Comparison of ENCODE assay signal across 9 mouse cellular contexts in the genomic region with DNA sequence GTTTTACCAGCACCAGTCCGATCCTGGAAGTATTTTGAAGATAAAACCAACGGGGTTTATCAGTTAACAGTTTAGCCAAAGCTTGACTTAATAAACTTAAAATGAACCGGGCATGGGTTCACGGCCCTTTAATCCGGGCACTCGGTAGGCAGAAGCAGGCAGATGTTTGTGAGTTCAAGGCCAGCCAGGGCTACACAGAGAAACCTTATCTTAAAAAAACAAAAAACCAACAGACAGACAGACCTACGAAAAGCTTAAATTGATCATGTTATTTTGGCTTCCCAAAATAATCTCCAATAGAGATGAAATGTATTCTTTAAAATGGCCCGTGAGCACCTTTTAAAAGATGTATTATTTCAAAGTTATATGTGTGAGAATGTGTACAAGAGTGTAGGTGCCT. TPM values are rescaled to one million over a fixed set of nuclear protein-coding genes. Genes with fewer than 3 reads are reported as not detected.
A peak's percentile ranks its signal among the peaks of the same experiment; 100 is the strongest.
DNase-seq lines count a peak whose midpoint lies in the region; ATAC-seq and TF ChIP-seq lines count a peak whose summit lies in the region.
"Had no signal": no experiment of that assay in that cellular context is flagged by ENCODE, and none has a peak within 500 bp of the region (broad histone marks: within the 10 kb centered on the region; RNA-seq: fewer than 3 reads in every experiment).

No protein-coding gene starts in this region.

- peaks cover 12% of the 10 kb centered on the region for H3K4me1 ChIP-seq in kidney, embryonic 16.5 days (ENCODE audit: insufficient read depth, low read length)
- peaks cover 17% of the 10 kb centered on the region for H3K4me1 ChIP-seq in embryonic facial prominence, embryonic 10.5 days
- H3K4me1 ChIP-seq in hindbrain, postnatal 0 days (ENCODE audit: insufficient read depth, low read length): peaks cover 5% of the 10 kb centered on the region; the same call in 1 of the 2 replicates
- peaks cover 3% of the 10 kb centered on the region; the same call in 1 of the 2 replicates for H3K4me1 ChIP-seq in midbrain, postnatal 0 days (ENCODE audit: insufficient read depth, low read length)

- no peak for TF ChIP-seq CTCF in hindbrain, postnatal 0 days (IDR thresholded peaks at IDR 0.05; ENCODE audit: low read depth)
- no peak for TF ChIP-seq CTCF in midbrain, postnatal 0 days (IDR thresholded peaks at IDR 0.05)

- H3K9me3 ChIP-seq in kidney, embryonic 16.5 days (ENCODE audit: low read length): no peaks in the 10 kb centered on the region
- no peaks in the 10 kb centered on the region for H3K9me3 ChIP-seq in embryonic facial prominence, embryonic 10.5 days
- H3K9me3 ChIP-seq in hindbrain, postnatal 0 days (ENCODE audit: low read length): no peaks in the 10 kb centered on the region
- H3K9me3 ChIP-seq in midbrain, postnatal 0 days (ENCODE audit: low read length): no peaks in the 10 kb centered on the region

- peak overlapping the region; percentile 84 for H3K4me2 ChIP-seq in kidney, embryonic 16.5 days (replicated peaks; ENCODE audit: low read depth, low read length)
- peak overlapping the region; percentile 72 for H3K4me2 ChIP-seq in hindbrain, postnatal 0 days (ENCODE audit: low read depth, low read length)
- peak overlapping the region; percentile 69 for H3K4me2 ChIP-seq in midbrain, postnatal 0 days (ENCODE audit: low read depth, low read length, poor library complexity, severe bottlenecking)

- H3K36me3 ChIP-seq in kidney, embryonic 16.5 days (ENCODE audit: insufficient read depth, low read length): peaks cover 16% of the 10 kb centered on the region
- peaks cover 43% of the 10 kb centered on the region for H3K36me3 ChIP-seq in embryonic facial prominence, embryonic 10.5 days (replicated peaks)
- H3K36me3 ChIP-seq in hindbrain, postnatal 0 days (ENCODE audit: insufficient read depth, low read length): peaks cover 7% of the 10 kb centered on the region; the same call in 1 of the 2 replicates
- H3K36me3 ChIP-seq in midbrain, postnatal 0 days (ENCODE audit: insufficient read depth, low read length): peaks cover 16% of the 10 kb centered on the region

- H3K27ac ChIP-seq in kidney, embryonic 16.5 days (ENCODE audit: low read length): no peak overlapping the region
- H3K27ac ChIP-seq in embryonic facial prominence, embryonic 10.5 days (replicated peaks): no peak overlapping the region
- H3K27ac ChIP-seq in hindbrain, postnatal 0 days: peak overlapping the region; percentile 87; the same call in 1 of the 2 replicates
- H3K27ac ChIP-seq in midbrain, postnatal 0 days (ENCODE audit: low read depth, low read length): no peak overlapping the region

- peak overlapping the region; percentile 81 for H3K9ac ChIP-seq in kidney, embryonic 16.5 days (replicated peaks; ENCODE audit: low read length)
- H3K9ac ChIP-seq in hindbrain, postnatal 0 days (replicated peaks; ENCODE audit: low read length): peak overlapping the region; percentile 86
- H3K9ac ChIP-seq in midbrain, postnatal 0 days (replicated peaks; ENCODE audit: low read length, poor library complexity, severe bottlenecking): peak overlapping the region; percentile 81

- ATAC-seq in kidney, embryonic 16.5 days (ENCODE audit: low FRiP score, low TSS enrichment): no peak
- ATAC-seq in hindbrain, postnatal 0 days: no peak
- no peak for ATAC-seq in midbrain, postnatal 0 days (ENCODE audit: low FRiP score)
- ATAC-seq in cerebellum, adult (ENCODE audit: insufficient number of reproducible peaks, low FRiP score, low TSS enrichment): no peak

- H3K4me3 ChIP-seq in kidney, embryonic 16.5 days (ENCODE audit: low read length): peak overlapping the region; percentile 68
- peak overlapping the region; percentile 83 for H3K4me3 ChIP-seq in embryonic facial prominence, embryonic 10.5 days
- H3K4me3 ChIP-seq in hindbrain, postnatal 0 days (ENCODE audit: low read length): peak overlapping the region; percentile 94
- H3K4me3 ChIP-seq in midbrain, postnatal 0 days (ENCODE audit: low read depth, low read length): peak overlapping the region; percentile 93

- no peak for DNase-seq in kidney, postnatal 14 days
- no peak for DNase-seq in embryonic facial prominence, embryonic 10.5 days (ENCODE audit: low spot score)
- DNase-seq in hindbrain, postnatal 0 days (ENCODE audit: low spot score): no peak
- DNase-seq in midbrain, postnatal 0 days (ENCODE audit: low spot score): no peak
- no peak for DNase-seq in right cerebral cortex, adult 2 months (ENCODE audit: low spot score in 2 of 2)
- DNase-seq in right cerebral cortex, postnatal 25 days: no peak

- WGBS in kidney, embryonic 16.5 days: 39% methylated on average over 8 of the region's 8 CpGs
- WGBS in embryonic facial prominence, embryonic 10.5 days: 40% methylated on average over 8 of the region's 8 CpGs
- WGBS in hindbrain, postnatal 0 days: 39% methylated on average over 8 of the region's 8 CpGs
- 37% methylated on average over 8 of the region's 8 CpGs for WGBS in midbrain, postnatal 0 days

- H3K27me3 ChIP-seq in kidney, embryonic 16.5 days (ENCODE audit: insufficient read depth, low read length): peaks cover 4% of the 10 kb centered on the region; the same call in 1 of the 2 replicates
- H3K27me3 ChIP-seq in embryonic facial prominence, embryonic 10.5 days (replicated peaks; ENCODE audit: low read depth, poor library complexity, severe bottlenecking): peaks cover 22% of the 10 kb centered on the region
- H3K27me3 ChIP-seq in hindbrain, postnatal 0 days (ENCODE audit: insufficient read depth, low read length): no peaks in the 10 kb centered on the region
- no peaks in the 10 kb centered on the region for H3K27me3 ChIP-seq in midbrain, postnatal 0 days (ENCODE audit: insufficient read depth, low read length)

RNA-seq across cellular contexts. Expression of a gene that starts 1.0 kb away (rescaled TPM):
- 5.1 and 9.7 TPM in 2 replicates for polyA plus RNA-seq in kidney, embryonic 16.5 days (2015; fragmentation: Nextera tagmentation; extraction: Ambion mirVana)
- polyA plus RNA-seq in embryonic facial prominence, embryonic 10.5 days (2016; fragmentation: Nextera tagmentation; extraction: Ambion mirVana): 14.4 and 16.7 TPM in 2 replicates
- 18.0 and 25.4 TPM in 2 replicates for total RNA-seq in hindbrain, postnatal 0 days (2014; rRNA removed)
- 8.0 and 8.6 TPM in 2 replicates for polyA plus RNA-seq in hindbrain, postnatal 0 days (2015; fragmentation: Nextera tagmentation; extraction: Ambion mirVana)
- 18.5 and 25.4 TPM in 2 replicates for total RNA-seq in midbrain, postnatal 0 days (2014; rRNA removed)
- polyA plus RNA-seq in midbrain, postnatal 0 days (2015; fragmentation: Nextera tagmentation; extraction: Ambion mirVana): 8.8 and 10.6 TPM in 2 replicates

RNA-seq across cellular contexts. Expression of a gene that starts 15.1 kb away (rescaled TPM):
- polyA plus RNA-seq in kidney, embryonic 16.5 days (2015; fragmentation: Nextera tagmentation; extraction: Ambion mirVana): 0.12 TPM in 1 of 2 replicates, not detected in the other
- polyA plus RNA-seq in embryonic facial prominence, embryonic 10.5 days (2016; fragmentation: Nextera tagmentation; extraction: Ambion mirVana): 0.05 and 0.15 TPM in 2 replicates
- 70.4 and 79.8 TPM in 2 replicates for total RNA-seq in hindbrain, postnatal 0 days (2014; rRNA removed)
- 16.5 and 16.7 TPM in 2 replicates for polyA plus RNA-seq in hindbrain, postnatal 0 days (2015; fragmentation: Nextera tagmentation; extraction: Ambion mirVana)
- 53.9 and 63.6 TPM in 2 replicates for total RNA-seq in midbrain, postnatal 0 days (2014; rRNA removed)
- 14.3 and 14.4 TPM in 2 replicates for polyA plus RNA-seq in midbrain, postnatal 0 days (2015; fragmentation: Nextera tagmentation; extraction: Ambion mirVana)
- total RNA-seq: neutrophil, adult 5-6 weeks had no signal

RNA-seq across cellular contexts. Expression of a gene that starts 39.5 kb away (rescaled TPM):
- polyA plus RNA-seq in kidney, embryonic 16.5 days (2015; fragmentation: Nextera tagmentation; extraction: Ambion mirVana): 14.1 and 17.7 TPM in 2 replicates
- polyA plus RNA-seq in embryonic facial prominence, embryonic 10.5 days (2016; fragmentation: Nextera tagmentation; extraction: Ambion mirVana): 3.3 TPM in 2 replicates
- total RNA-seq in hindbrain, postnatal 0 days (2014; rRNA removed): 25.9 and 32.4 TPM in 2 replicates
- polyA plus RNA-seq in hindbrain, postnatal 0 days (2015; fragmentation: Nextera tagmentation; extraction: Ambion mirVana): 29.7 and 30.3 TPM in 2 replicates
- 30.8 and 32.2 TPM in 2 replicates for total RNA-seq in midbrain, postnatal 0 days (2014; rRNA removed)
- polyA plus RNA-seq in midbrain, postnatal 0 days (2015; fragmentation: Nextera tagmentation; extraction: Ambion mirVana): 31.0 and 31.6 TPM in 2 replicates

Comparison
In these comparisons a context has a peak if more than half of its experiments do, and no peak if none do; other contexts are left out.
1. RNA of a gene that starts 15.1 kb away (polyA plus RNA-seq): 16.5 to 16.7 TPM in hindbrain, postnatal 0 days and 14.3 to 14.4 TPM in midbrain, postnatal 0 days; 0.05 to 0.15 TPM in embryonic facial prominence, embryonic 10.5 days and 0.12 TPM in kidney, embryonic 16.5 days; every median in the first group is over 10 times any median in the second.
2. Peak in every context shown above with its lines, with median percentiles within 50 percentile points of each other: H3K4me2 ChIP-seq, H3K4me3 ChIP-seq and H3K9ac ChIP-seq.